Mouse (Mus musculus): ENCODE results near the gene Doxl2. TPM values are rescaled to one million over a fixed set of nuclear protein-coding genes. Genes with fewer than 3 reads are reported as not detected.

Doxl2 gene
- polyA plus RNA-seq, 1 experiment from 2014 or later: not detected

Other genes starting within 250 kb of the Doxl2 start
- 5.4 and 6.7 TPM in 2 replicates for gene Gimap1, start 235.9 kb upstream of the Doxl2 start, polyA plus RNA-seq (2016; fragmentation: Nextera tagmentation; extraction: Ambion mirVana)
- 0.97 and 1.6 TPM in 2 replicates for gene Gimap5, start 228.8 kb upstream of the Doxl2 start, polyA plus RNA-seq (2016; fragmentation: Nextera tagmentation; extraction: Ambion mirVana)
- gene Gimap3, start 204.1 kb upstream of the Doxl2 start, polyA plus RNA-seq (2016; fragmentation: Nextera tagmentation; extraction: Ambion mirVana): not detected in 2 replicates
- gene Tmem176a, start 134.0 kb upstream of the Doxl2 start, polyA plus RNA-seq (2016; fragmentation: Nextera tagmentation; extraction: Ambion mirVana): 26.5 and 28.5 TPM in 2 replicates
- 114 and 118 TPM in 2 replicates for gene Tmem176b, start 133.5 kb upstream of the Doxl2 start, polyA plus RNA-seq (2016; fragmentation: Nextera tagmentation; extraction: Ambion mirVana)
- gene Aoc1, start 102.1 kb upstream of the Doxl2 start, polyA plus RNA-seq (2016; fragmentation: Nextera tagmentation; extraction: Ambion mirVana): not detected in 2 replicates
- not detected in 2 replicates for gene 1600015I10Rik, start 45.1 kb upstream of the Doxl2 start, polyA plus RNA-seq (2016; fragmentation: Nextera tagmentation; extraction: Ambion mirVana)
- not detected in 2 replicates for gene Svs1, start 11.9 kb downstream of the Doxl2 start, polyA plus RNA-seq (2016; fragmentation: Nextera tagmentation; extraction: Ambion mirVana)
- 0.31 and 0.65 TPM in 2 replicates for gene Gpnmb, start 61.6 kb downstream of the Doxl2 start, polyA plus RNA-seq (2016; fragmentation: Nextera tagmentation; extraction: Ambion mirVana)
- gene Malsu1, start 98.8 kb downstream of the Doxl2 start, polyA plus RNA-seq (2016; fragmentation: Nextera tagmentation; extraction: Ambion mirVana): 63.6 and 67.7 TPM in 2 replicates
- gene Igf2bp3, start 240.0 kb downstream of the Doxl2 start, polyA plus RNA-seq (2016; fragmentation: Nextera tagmentation; extraction: Ambion mirVana): 95.3 and 100 TPM in 2 replicates